Mouse (Mus musculus): ENCODE data around the gene Cyp4f17. TPM values are rescaled to one million over a fixed set of nuclear protein-coding genes. Genes with fewer than 3 reads are reported as not detected.

The Cyp4f17 gene
- 4.2 TPM for polyA plus RNA-seq (2017; shearing (Covaris generic))

GRCm38 (mm10) chr17:32505851-32506728 lies at the start of gene Cyp4f17:
TSS of gene Cyp4f17 (plus strand) at chr17:32506050.

GRCm38 (mm10) chr17:32536051-32536866 lies 30.4 kb downstream of the Cyp4f17 start, which contains the start of gene Cyp4f16:
TSS of gene Cyp4f16 (plus strand) at chr17:32536558.

Other genes starting within 250 kb of the Cyp4f17 start
- gene Brd4, start 221.3 kb upstream of the Cyp4f17 start, polyA plus RNA-seq (2017; shearing (Covaris generic)), result 212 TPM
- 225 TPM for gene Akap8, start 184.8 kb upstream of the Cyp4f17 start, polyA plus RNA-seq (2017; shearing (Covaris generic))
- gene Akap8l, start 155.4 kb upstream of the Cyp4f17 start, polyA plus RNA-seq (2017; shearing (Covaris generic)), result 290 TPM
- 34.4 TPM for gene Wiz, start 116.6 kb upstream of the Cyp4f17 start, polyA plus RNA-seq (2017; shearing (Covaris generic))
- gene Rasal3, start 102.5 kb upstream of the Cyp4f17 start, polyA plus RNA-seq (2017; shearing (Covaris generic)), result 731 TPM
- gene Pglyrp2, start 81.9 kb upstream of the Cyp4f17 start, polyA plus RNA-seq (2017; shearing (Covaris generic)), result 107 TPM
- gene Cyp4f39, start 53.3 kb upstream of the Cyp4f17 start, polyA plus RNA-seq (2017; shearing (Covaris generic)), result 0.53 TPM
- gene Cyp4f16, start 30.5 kb downstream of the Cyp4f17 start, polyA plus RNA-seq (2017; shearing (Covaris generic)), result 8.0 TPM
- gene Cyp4f37, start 115.3 kb downstream of the Cyp4f17 start, polyA plus RNA-seq (2017; shearing (Covaris generic)), result 0.13 TPM
- gene Cyp4f40, start 152.8 kb downstream of the Cyp4f17 start, polyA plus RNA-seq (2017; shearing (Covaris generic)), result not detected
- gene Cyp4f15, start 179.6 kb downstream of the Cyp4f17 start, polyA plus RNA-seq (2017; shearing (Covaris generic)), result not detected